ENCODE assay signal across 23 mouse cellular contexts in the genomic region with DNA sequence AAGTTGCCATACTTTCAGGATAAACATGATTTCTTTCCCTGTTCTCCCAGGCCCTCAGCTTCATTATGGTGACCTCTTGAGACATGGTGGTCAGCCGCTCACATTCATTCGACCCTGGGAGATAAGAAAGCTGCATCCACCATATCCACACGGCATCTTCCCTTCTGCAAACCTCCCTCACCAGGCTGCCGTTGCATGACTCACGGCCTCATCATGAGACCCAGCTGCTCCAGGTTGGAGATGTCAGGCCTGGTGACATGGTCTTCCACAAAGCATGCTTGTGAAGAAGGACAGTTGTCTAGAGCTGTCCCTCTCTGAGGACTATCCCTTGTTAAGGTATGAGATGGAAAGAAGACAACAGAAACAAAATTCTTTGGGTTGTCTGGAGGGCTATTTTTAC.
"Had no signal": no experiment of that assay in that cellular context is flagged by ENCODE, and none has a peak within 500 bp of the region (broad histone marks: within the 10 kb centered on the region; RNA-seq: fewer than 3 reads in every experiment).

No protein-coding gene starts in this region.

- H3K4me3 ChIP-seq: heart, adult 2 months; heart, embryonic 12.5 days; hindbrain, embryonic 13.5 days; hindbrain, embryonic 15.5 days; kidney, embryonic 15.5 days; limb, embryonic 13.5 days; limb, embryonic 15.5 days; liver, embryonic 12.5 days had no signal

- H3K27ac ChIP-seq: heart, adult 2 months; hindbrain, postnatal 0 days; kidney, embryonic 15.5 days; kidney, postnatal 0 days; limb, embryonic 13.5 days; limb, embryonic 15.5 days; liver, embryonic 12.5 days had no signal

- DNase-seq: gastrocnemius, postnatal 14 days; gastrocnemius, postnatal 36 days; heart, adult 11 months; heart, adult 2 months; heart, postnatal 10 days; kidney, adult 11 months; kidney, adult 2 months; kidney, adult 9 months; kidney, postnatal 14 days; kidney, postnatal 36 days; layer of hippocampus, adult 9-11 months; layer of hippocampus, postnatal 36 days; left cerebral cortex, postnatal 4 days had no signal

- ATAC-seq: intestine, embryonic 16.5 days; liver, embryonic 12.5 days had no signal
